Mouse (Mus musculus): ENCODE results near the gene Rgs2. TPM values are rescaled to one million over a fixed set of nuclear protein-coding genes. Genes with fewer than 3 reads are reported as not detected.
A peak's percentile ranks its signal among the peaks of the same experiment; 100 is the strongest.

Gene Rgs2
- polyA plus RNA-seq (2012; fragmentation: generic; extraction: Trizol): 3.6 TPM

DNA sequence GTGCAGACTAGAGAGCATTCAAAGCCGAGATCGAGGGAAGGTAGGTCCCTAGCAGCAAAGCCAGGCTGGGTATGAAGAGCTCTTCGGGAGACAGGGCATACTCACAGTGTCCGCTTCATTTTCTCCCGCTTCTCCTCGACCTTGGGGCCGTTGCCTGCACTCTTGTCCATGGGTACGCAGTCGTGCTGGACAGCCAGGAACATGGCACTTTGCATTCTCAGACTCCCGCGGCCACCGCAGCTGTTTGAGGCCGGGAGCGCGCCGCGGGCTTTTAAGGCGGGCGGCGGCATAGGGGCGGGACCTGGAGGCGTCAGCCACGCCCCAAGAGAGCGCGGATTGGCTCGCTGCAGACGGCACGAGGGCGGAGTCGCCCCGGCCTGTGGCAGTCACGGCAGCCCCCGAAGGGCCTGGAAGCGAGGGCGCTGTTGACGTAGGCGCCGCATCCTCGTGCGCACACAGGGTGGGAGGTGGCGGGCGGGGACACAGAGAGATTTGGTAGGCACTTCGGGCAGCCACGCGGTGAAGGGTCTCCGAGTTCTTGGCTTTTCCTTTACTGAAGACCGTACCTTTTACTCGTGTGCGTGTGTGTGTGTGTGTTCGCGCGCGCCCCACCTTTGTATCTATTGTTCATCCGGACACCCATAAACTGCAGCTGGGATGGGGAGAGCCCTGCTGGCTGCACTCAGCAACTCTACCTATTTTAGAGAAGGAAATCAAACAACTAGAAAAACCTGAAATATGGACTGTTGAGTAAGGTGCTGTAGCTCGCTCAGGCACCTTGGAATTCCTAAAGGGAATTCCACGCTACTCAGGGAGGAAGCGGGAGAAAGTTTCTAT lies at the start of gene Rgs2:
Gene Rgs2, minus strand, starts transcription at position 258 of the 837 bp plus-strand sequence.
- H3ac ChIP-seq (ENCODE audit: control insufficient read depth, insufficient read length): peak within 1 kb of the TSS; percentile 20
- no peak for TF ChIP-seq CEBPB (IDR thresholded peaks at IDR 0.05; ENCODE audit: insufficient read depth, poor library complexity, severe bottlenecking)
- no peak for TF ChIP-seq SRF (IDR thresholded peaks at IDR 0.05; ENCODE audit: control insufficient read depth, insufficient read length, low read depth)
- TF ChIP-seq E2F4 (IDR thresholded peaks at IDR 0.05; ENCODE audit: insufficient read depth): no peak
- TF ChIP-seq TCF3 (IDR thresholded peaks at IDR 0.05; ENCODE audit: insufficient read length, low read depth): no peak
- peak; percentile 58 for TF ChIP-seq REST (IDR thresholded peaks at IDR 0.05; ENCODE audit: insufficient read depth, insufficient read length)
- peak; percentile 98 for TF ChIP-seq POLR2A (IDR thresholded peaks at IDR 0.05; ENCODE audit: insufficient read length, low read depth)
- TF ChIP-seq TCF12 (IDR thresholded peaks at IDR 0.05; ENCODE audit: insufficient read depth, poor library complexity, severe bottlenecking): no peak
- TF ChIP-seq MAX (IDR thresholded peaks at IDR 0.05; ENCODE audit: low read depth): no peak
- TF ChIP-seq MYOG (IDR thresholded peaks at IDR 0.05; ENCODE audit: control insufficient read depth in 1 of 3, insufficient read depth in 1 of 3, insufficient read length in 2 of 3, low read depth in 2 of 3): peak; percentile 24 to 93 (median 86)
- TF ChIP-seq USF1 (IDR thresholded peaks at IDR 0.05; ENCODE audit: low read depth): no peak
- TF ChIP-seq MYOD1 (IDR thresholded peaks at IDR 0.05; ENCODE audit: control insufficient read depth in 1 of 3, insufficient read length in 2 of 3, low read depth in 2 of 3): peak in 2 of 3 experiments; percentile 69 to 84
- TF ChIP-seq POLR2AphosphoS2 (IDR thresholded peaks at IDR 0.05; ENCODE audit: insufficient read length, low read depth): peak; percentile 97
- H3K4me2 ChIP-seq (ENCODE audit: low read depth): peak within 1 kb of the TSS; percentile 78
- no peaks in the 10 kb centered on the region for H3K27me3 ChIP-seq (ENCODE audit: control insufficient read depth, insufficient read depth, insufficient read length)
- no peaks in the 10 kb centered on the region for H3K79me2 ChIP-seq (ENCODE audit: control insufficient read depth, insufficient read depth)
- peak within 1 kb of the TSS; percentile 41 for H3K4me3 ChIP-seq
- peaks cover 5% of the 10 kb centered on the region for H3K36me3 ChIP-seq (ENCODE audit: control insufficient read depth, insufficient read depth)

DNA sequence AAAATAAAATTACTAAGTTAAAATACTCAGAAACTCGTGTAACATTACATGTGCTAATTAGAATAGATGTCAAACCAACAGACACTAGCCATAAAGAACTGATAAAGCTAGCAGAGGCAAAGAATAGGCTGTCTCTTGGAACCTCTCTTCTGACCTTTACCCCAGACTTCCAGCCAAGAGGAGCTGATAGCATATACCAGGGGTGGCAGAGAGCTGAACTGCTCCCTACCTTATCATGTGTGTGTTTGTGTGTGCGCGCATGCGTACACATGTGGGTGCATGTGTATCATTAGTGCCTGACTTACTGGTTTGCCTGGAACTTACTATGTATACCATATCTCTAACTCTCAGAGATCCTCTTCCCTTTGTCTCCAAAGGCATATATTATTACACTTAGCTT lies 49.4 kb upstream of the Rgs2 start:
- Histone ChIP-seq H3K79me2 (ENCODE audit: control insufficient read depth, insufficient read depth) (no peaks in the 10 kb centered on the region), H3K4me3 (no peak overlapping the region), H3K27me3 (ENCODE audit: control insufficient read depth, insufficient read depth, insufficient read length) (no peaks in the 10 kb centered on the region), H3ac (ENCODE audit: control insufficient read depth, insufficient read length) (no peak overlapping the region), H3K36me3 (ENCODE audit: control insufficient read depth, insufficient read depth) (no peaks in the 10 kb centered on the region), H3K4me2 (ENCODE audit: low read depth) (no peak overlapping the region)
- TF ChIP-seq POLR2AphosphoS2 (IDR thresholded peaks at IDR 0.05; ENCODE audit: insufficient read length, low read depth): no peak
- no peak for TF ChIP-seq SRF (IDR thresholded peaks at IDR 0.05; ENCODE audit: control insufficient read depth, insufficient read length, low read depth)
- TF ChIP-seq MYOD1 (IDR thresholded peaks at IDR 0.05; ENCODE audit: control insufficient read depth in 1 of 3, insufficient read length in 2 of 3, low read depth in 2 of 3): no peak
- no peak for TF ChIP-seq POLR2A (IDR thresholded peaks at IDR 0.05; ENCODE audit: insufficient read length, low read depth)
- no peak for TF ChIP-seq USF1 (IDR thresholded peaks at IDR 0.05; ENCODE audit: low read depth)
- no peak for TF ChIP-seq TCF3 (IDR thresholded peaks at IDR 0.05; ENCODE audit: insufficient read length, low read depth)
- no peak for TF ChIP-seq MAX (IDR thresholded peaks at IDR 0.05; ENCODE audit: low read depth)
- no peak for TF ChIP-seq E2F4 (IDR thresholded peaks at IDR 0.05; ENCODE audit: insufficient read depth)
- no peak for TF ChIP-seq TCF12 (IDR thresholded peaks at IDR 0.05; ENCODE audit: insufficient read depth, poor library complexity, severe bottlenecking)
- no peak for TF ChIP-seq MYOG (IDR thresholded peaks at IDR 0.05; ENCODE audit: control insufficient read depth in 1 of 3, insufficient read depth in 1 of 3, insufficient read length in 2 of 3, low read depth in 2 of 3)
- TF ChIP-seq CEBPB (IDR thresholded peaks at IDR 0.05; ENCODE audit: insufficient read depth, poor library complexity, severe bottlenecking): no peak
- no peak for TF ChIP-seq REST (IDR thresholded peaks at IDR 0.05; ENCODE audit: insufficient read depth, insufficient read length)

DNA sequence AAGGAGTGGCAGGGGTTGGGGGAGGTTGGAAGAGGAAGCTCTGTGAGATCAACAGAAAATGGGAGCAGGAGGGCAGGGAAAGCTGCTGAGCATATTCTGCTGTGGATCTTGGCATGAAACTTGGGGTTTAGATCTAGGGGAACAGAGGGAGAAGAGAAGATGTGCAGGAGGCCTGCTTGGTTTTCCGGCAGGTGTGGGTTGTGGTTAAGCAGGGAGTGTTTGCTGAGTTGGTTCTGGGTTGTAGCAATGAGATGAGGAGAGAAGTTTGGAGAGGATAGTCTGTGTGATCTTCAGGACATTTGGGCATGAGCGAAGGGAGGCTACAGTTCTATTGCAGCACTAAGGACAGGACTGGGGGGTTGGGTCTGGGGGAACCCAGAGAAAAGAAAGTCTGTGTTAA lies 37.9 kb upstream of the Rgs2 start:
- Histone ChIP-seq H3K4me3 (no peak overlapping the region), H3K36me3 (ENCODE audit: control insufficient read depth, insufficient read depth) (no peaks in the 10 kb centered on the region), H3K79me2 (ENCODE audit: control insufficient read depth, insufficient read depth) (no peaks in the 10 kb centered on the region), H3K4me2 (ENCODE audit: low read depth) (no peak overlapping the region), H3ac (ENCODE audit: control insufficient read depth, insufficient read length) (no peak overlapping the region), H3K27me3 (ENCODE audit: control insufficient read depth, insufficient read depth, insufficient read length) (no peaks in the 10 kb centered on the region)
- no peak for TF ChIP-seq SRF (IDR thresholded peaks at IDR 0.05; ENCODE audit: control insufficient read depth, insufficient read length, low read depth)
- TF ChIP-seq MYOG (IDR thresholded peaks at IDR 0.05; ENCODE audit: control insufficient read depth in 1 of 3, insufficient read depth in 1 of 3, insufficient read length in 2 of 3, low read depth in 2 of 3): no peak
- no peak for TF ChIP-seq TCF12 (IDR thresholded peaks at IDR 0.05; ENCODE audit: insufficient read depth, poor library complexity, severe bottlenecking)
- TF ChIP-seq MAX (IDR thresholded peaks at IDR 0.05; ENCODE audit: low read depth): no peak
- TF ChIP-seq USF1 (IDR thresholded peaks at IDR 0.05; ENCODE audit: low read depth): no peak
- no peak for TF ChIP-seq POLR2A (IDR thresholded peaks at IDR 0.05; ENCODE audit: insufficient read length, low read depth)
- no peak for TF ChIP-seq TCF3 (IDR thresholded peaks at IDR 0.05; ENCODE audit: insufficient read length, low read depth)
- no peak for TF ChIP-seq CEBPB (IDR thresholded peaks at IDR 0.05; ENCODE audit: insufficient read depth, poor library complexity, severe bottlenecking)
- no peak for TF ChIP-seq REST (IDR thresholded peaks at IDR 0.05; ENCODE audit: insufficient read depth, insufficient read length)
- no peak for TF ChIP-seq E2F4 (IDR thresholded peaks at IDR 0.05; ENCODE audit: insufficient read depth)
- TF ChIP-seq POLR2AphosphoS2 (IDR thresholded peaks at IDR 0.05; ENCODE audit: insufficient read length, low read depth): no peak

DNA sequence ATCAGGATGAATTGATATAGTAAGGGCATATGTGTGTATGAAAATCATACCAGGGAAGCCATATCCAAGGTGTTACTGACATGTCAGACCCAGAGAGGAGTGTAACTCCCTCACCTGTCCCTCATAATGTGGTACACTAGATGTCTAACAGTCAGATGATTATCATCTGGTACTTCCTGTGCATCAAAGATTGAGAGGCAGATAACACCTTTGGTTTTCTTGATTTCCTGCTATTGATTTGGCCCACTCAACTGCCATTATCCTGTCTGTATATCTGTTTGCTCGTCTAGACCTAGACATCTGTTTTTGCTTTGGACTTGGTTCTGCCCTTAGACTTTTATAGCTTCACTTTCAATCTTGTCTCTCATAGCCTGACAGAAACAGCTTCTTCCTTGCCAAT lies 29.5 kb upstream of the Rgs2 start:
- H3K4me2 ChIP-seq (ENCODE audit: low read depth): no peak overlapping the region
- H3K79me2 ChIP-seq (ENCODE audit: control insufficient read depth, insufficient read depth): no peaks in the 10 kb centered on the region
- H3ac ChIP-seq (ENCODE audit: control insufficient read depth, insufficient read length): no peak overlapping the region
- no peak for TF ChIP-seq POLR2A (IDR thresholded peaks at IDR 0.05; ENCODE audit: insufficient read length, low read depth)
- TF ChIP-seq E2F4 (IDR thresholded peaks at IDR 0.05; ENCODE audit: insufficient read depth): no peak
- no peak for TF ChIP-seq MYOD1 (IDR thresholded peaks at IDR 0.05; ENCODE audit: control insufficient read depth in 1 of 3, insufficient read length in 2 of 3, low read depth in 2 of 3)
- no peak for TF ChIP-seq MAX (IDR thresholded peaks at IDR 0.05; ENCODE audit: low read depth)
- no peak for TF ChIP-seq MYOG (IDR thresholded peaks at IDR 0.05; ENCODE audit: control insufficient read depth in 1 of 3, insufficient read depth in 1 of 3, insufficient read length in 2 of 3, low read depth in 2 of 3)
- no peak for TF ChIP-seq CEBPB (IDR thresholded peaks at IDR 0.05; ENCODE audit: insufficient read depth, poor library complexity, severe bottlenecking)
- TF ChIP-seq TCF12 (IDR thresholded peaks at IDR 0.05; ENCODE audit: insufficient read depth, poor library complexity, severe bottlenecking): no peak
- no peak for TF ChIP-seq USF1 (IDR thresholded peaks at IDR 0.05; ENCODE audit: low read depth)
- no peak for TF ChIP-seq REST (IDR thresholded peaks at IDR 0.05; ENCODE audit: insufficient read depth, insufficient read length)
- no peak for TF ChIP-seq TCF3 (IDR thresholded peaks at IDR 0.05; ENCODE audit: insufficient read length, low read depth)
- no peak for TF ChIP-seq SRF (IDR thresholded peaks at IDR 0.05; ENCODE audit: control insufficient read depth, insufficient read length, low read depth)
- TF ChIP-seq POLR2AphosphoS2 (IDR thresholded peaks at IDR 0.05; ENCODE audit: insufficient read length, low read depth): no peak
- H3K27me3 ChIP-seq (ENCODE audit: control insufficient read depth, insufficient read depth, insufficient read length): no peaks in the 10 kb centered on the region
- H3K36me3 ChIP-seq (ENCODE audit: control insufficient read depth, insufficient read depth): no peaks in the 10 kb centered on the region
- no peak overlapping the region for H3K4me3 ChIP-seq

All from myocyte (in vitro differentiated cells).